Mouse (Mus musculus): ENCODE measurements around the gene Pik3ap1.
"Not testable (repeated sequence)": the region's sequence is repeated elsewhere in the genome, so short reads cannot be mapped to it uniquely, and the experiment has no call there.

Pik3ap1 gene

GRCm38 (mm10) chr19:41384922-41385508, at the start of gene Pik3ap1:
Gene Pik3ap1 (minus strand): TSS chr19:41385102.
- peak; percentile 54 for DNase-seq

DNA sequence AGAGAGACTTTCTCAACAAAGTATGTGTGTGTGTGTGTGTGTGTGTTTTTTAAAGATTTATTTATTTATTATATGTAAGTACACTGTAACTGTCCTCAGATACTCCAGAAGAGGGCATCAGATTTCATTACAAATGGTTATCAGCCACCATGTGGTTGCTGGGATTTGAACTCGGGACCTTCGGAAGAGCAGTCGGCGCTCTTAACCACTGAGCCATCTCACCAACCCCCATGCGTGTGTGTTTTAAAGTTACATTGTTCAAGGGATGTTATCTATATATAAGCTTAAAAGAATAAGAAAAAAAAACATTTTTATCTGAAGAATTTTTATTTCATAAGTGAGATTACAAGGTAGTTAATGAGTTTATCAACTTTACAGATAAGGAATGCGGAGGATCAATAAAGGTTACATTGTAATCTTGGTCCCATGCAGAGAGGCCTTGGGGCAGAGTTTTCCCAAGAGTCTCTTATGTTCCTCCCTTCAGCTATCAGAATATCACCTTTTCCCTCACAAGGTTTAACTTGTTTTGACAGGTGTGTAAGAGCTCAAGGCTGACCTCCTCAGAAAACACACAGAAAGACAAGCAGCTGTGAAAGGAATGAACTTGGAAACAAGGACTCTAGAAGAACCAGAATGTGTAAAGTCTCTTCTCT, 46.7 kb upstream of the Pik3ap1 start:
- DNase-seq = not testable (repeated sequence)

- DNase-seq = not testable (repeated sequence)
Measured at GRCm38 (mm10) chr19:41425927-41426772, 41.2 kb upstream of the Pik3ap1 start.

DNA sequence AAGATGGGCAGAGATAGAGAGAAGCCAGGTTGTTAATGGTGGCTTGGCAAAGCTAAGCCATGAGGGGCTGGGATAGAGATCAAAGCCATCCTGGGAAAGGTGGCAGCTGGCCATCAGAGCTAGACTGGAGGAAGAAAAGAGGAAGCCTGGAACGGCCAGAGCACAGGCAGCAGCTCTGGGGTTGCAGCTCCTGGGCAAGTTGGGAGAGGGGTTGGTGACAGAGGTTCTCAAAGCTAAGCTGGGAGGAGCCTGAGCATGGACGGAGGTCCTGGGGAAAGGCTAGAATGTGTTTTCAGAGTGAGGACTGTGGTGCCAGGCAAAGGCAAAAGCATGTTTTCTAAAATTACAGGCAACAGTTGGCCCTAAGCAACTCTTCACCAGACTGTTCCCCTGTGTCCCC, 36.4 kb upstream of the Pik3ap1 start:
- no peak for DNase-seq

GRCm38 (mm10) chr19:41418786-41419185, 33.9 kb upstream of the Pik3ap1 start:
- DNase-seq = no peak

GRCm38 (mm10) chr19:41417995-41418394, 33.1 kb upstream of the Pik3ap1 start:
- DNase-seq = peak; percentile 33

- DNase-seq = no peak
Measured at GRCm38 (mm10) chr19:41416201-41416600, 31.3 kb upstream of the Pik3ap1 start.

- DNase-seq = no peak
Measured at GRCm38 (mm10) chr19:41402603-41403002, 17.7 kb upstream of the Pik3ap1 start.

DNA sequence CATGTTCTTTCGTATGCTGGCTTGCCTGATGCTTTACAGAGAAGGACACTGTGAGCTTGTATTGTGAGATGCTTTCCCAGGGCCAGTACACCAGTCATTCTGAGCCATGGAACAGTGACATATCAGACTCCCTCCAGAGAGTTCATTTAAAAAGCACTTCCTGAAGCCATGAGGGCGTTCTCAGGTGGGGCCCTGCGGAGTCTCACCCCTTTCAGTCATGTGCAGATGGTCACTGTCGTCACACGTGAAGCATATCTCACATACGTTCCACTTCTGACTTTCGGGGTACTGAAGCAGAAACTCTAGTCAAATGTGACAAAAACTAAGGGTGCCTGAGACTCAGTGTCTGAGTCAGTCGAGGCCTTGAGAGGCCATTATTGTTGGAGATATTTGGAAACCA, 6.0 kb upstream of the Pik3ap1 start:
- DNase-seq = no peak

DNA sequence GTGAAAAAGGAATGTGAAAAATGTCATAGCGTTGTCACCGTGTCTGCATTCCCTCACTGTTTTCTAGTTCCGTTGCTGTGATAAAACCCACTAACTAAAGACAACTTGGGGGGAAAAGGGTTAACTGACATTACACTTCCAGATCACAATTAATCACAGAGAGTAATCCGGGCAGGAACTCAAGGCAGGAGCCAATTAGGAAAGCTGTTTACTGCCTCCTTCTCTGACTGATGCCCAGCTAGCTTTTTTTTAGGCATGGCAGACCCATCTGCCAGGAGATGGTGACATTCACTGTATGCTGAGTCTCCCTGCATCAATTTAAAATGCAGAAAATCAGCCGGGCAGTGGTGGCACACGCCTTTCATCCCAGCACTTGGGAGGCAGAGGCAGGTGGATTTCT, 4.4 kb upstream of the Pik3ap1 start:
- no peak for DNase-seq

DNA sequence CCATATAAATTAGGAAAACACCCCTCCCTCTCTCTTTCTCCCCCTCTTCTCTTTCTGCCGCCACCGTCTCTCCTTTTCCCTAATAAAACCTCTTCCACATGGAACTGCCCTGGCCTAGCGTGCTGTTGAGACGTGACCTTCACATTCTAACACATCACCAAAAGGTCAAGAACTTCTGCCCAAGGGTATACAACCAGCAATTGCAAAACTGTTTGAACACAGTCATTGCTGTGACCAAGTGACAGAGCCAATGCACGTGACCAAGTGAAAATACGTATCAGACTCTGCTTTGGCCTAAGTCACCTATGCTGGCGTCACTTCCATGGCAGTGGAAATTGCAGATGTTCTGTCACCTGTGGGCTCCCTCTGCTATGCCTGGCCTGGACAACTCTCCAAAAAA, 3.3 kb upstream of the Pik3ap1 start:
- no peak for DNase-seq

- DNase-seq = no peak
Measured at GRCm38 (mm10) chr19:41387262-41387661, 2.4 kb upstream of the Pik3ap1 start.

DNA sequence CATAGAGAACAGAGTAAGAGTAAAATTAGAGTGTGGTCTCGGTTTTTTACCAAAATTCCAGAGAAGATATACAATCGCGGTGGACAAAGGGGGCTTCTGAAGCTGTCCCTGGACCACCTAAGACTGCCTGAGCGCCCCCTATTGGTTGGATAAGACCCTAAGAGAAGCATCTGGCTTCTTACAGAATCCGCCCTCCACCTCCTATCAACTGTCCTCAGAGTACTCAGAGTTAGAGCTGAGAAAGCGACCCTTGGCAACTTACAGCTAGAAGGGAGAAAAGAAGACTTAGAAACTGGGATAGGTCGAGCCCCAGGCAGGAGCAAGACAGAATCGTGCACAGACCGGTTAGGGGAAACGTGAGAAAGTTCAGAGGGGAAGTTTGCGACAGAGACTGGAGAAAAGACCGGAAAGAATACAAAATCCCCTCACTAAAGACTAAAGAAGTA, 473 bp downstream of the Pik3ap1 start:
- DNase-seq = peak; percentile 45

GRCm38 (mm10) chr19:41382391-41382978, 2.4 kb downstream of the Pik3ap1 start:
- DNase-seq = no peak

DNA sequence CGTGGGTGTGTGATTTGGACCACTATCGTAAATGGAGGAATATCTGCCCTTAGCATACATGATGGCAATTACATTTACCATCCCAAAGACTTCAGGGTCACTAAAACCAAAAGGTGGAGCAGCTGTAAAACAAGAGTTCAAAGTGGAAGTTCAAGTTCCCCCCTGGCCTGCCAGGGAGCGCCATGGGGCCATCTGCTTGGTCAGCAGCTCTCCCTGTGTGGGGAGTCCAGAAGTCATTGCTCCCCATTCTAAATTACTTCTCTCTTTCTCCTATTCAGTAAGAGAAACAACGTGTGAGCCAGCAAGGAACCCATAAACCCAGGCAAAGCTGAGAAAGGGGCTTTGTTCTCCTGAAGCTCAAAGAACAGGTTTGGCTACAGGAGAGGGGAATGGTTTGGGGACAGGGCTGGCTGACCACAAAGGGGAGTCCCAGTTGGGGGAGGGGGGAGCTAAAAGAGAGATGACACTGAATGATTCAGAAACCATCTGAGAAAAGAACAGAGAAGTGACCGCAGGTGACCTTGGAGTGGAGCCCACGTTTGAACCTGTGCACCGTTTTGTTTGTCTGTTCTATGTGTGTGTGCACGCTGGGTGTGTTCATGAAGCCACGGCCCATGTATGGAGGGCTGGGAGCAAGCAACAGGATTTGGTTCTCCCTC, 3.2 kb downstream of the Pik3ap1 start:
- DNase-seq = no peak

DNA sequence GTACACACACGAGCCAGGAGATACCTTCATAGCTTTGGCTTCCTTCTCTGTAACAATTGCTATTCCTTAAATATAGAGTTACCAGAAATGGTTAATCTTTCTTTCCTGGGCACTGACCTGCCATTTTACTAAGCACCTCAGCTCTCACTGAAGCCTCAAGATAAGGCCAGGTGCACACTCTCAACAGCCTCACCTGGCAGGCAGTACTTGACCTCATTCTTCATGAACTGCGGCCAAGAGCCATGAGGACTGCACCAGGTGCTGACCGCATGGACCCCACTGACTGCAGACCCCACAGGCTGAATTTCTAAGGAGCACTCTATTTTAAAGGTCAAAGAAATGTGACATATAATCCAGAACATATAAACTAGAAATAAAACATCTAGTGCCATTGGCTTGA, 5.7 kb downstream of the Pik3ap1 start:
- DNase-seq = no peak

- DNase-seq = no peak
Measured at GRCm38 (mm10) chr19:41375791-41376190, 9.1 kb downstream of the Pik3ap1 start.

DNA sequence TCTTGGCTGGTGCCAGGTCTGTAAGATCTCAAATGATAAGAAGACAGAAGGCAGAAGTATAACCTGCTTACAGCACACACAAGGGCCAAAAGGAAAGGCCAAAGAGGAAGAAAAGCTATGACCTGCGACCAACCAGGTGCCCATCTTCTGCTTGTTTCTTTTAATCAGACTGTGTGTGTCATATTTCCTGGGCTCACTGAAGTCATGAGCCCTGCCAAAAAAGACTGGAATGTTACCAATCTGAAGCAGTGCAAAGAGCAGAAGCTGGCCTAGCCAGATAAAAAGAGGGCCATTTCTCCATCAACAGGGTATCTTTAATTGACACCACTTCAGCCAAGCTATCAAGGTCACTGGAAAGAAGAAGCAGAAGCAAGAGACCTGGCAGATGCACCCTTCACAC, 9.8 kb downstream of the Pik3ap1 start:
- no peak for DNase-seq

GRCm38 (mm10) chr19:41374658-41375057, 10.2 kb downstream of the Pik3ap1 start:
- no peak for DNase-seq

- DNase-seq = no peak
Measured at GRCm38 (mm10) chr19:41372322-41372721, 12.6 kb downstream of the Pik3ap1 start.

GRCm38 (mm10) chr19:41371373-41371772, 13.5 kb downstream of the Pik3ap1 start:
- DNase-seq = no peak

GRCm38 (mm10) chr19:41369557-41370460, 15.1 kb downstream of the Pik3ap1 start:
- no peak for DNase-seq

Data from lung, postnatal 14 days (tissue).